Mouse (Mus musculus): Measurements from ENCODE around the gene Sprtn.

DNA sequence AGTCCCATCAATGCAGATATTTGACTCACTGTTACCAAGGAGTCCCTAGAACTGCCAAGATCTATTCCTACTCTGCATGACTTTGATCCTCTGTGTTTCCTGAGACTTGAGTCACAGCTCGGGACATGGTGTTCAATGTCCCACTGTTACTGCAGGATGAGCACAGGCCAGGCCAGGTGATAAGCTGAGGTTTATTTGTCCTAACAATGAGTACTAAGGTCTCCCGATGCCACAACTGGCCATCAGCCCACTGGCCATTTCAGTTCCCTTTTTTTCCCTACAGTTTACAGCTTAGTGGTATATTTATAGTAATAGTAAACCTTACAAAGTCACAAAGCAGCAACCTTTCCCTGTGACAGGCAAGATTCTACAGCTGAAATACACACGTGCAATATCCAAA, 34.7 kb downstream of the Sprtn start:
- TF ChIP-seq HCFC1 (IDR thresholded peaks at IDR 0.05; ENCODE audit: borderline replicate concordance, insufficient read depth, low read length) (no peak), ZC3H11A (IDR thresholded peaks at IDR 0.05; ENCODE audit: borderline replicate concordance, low read depth, low read length) (no peak), MAFK (IDR thresholded peaks at IDR 0.05; ENCODE audit: insufficient read depth, low read depth, low read length) (no peak), ZNF384 (IDR thresholded peaks at IDR 0.05; ENCODE audit: low read depth, low read length) (no peak), CHD2 (IDR thresholded peaks at IDR 0.05; ENCODE audit: low read depth, low read length) (no peak)

Data from ES-E14 (cell line).